Mouse (Mus musculus) heart, embryonic 11.5 days (tissue): ENCODE data around the gene Grin2b. TPM values are rescaled to one million over a fixed set of nuclear protein-coding genes. Genes with fewer than 3 reads are reported as not detected.

Experiments used
- ATAC-seq: fragments of 200-750 bp; cut with Nextera tagmentation; replicated peaks from 2 replicates; pipeline ENCODE4 v1.8.0; 2017; ENCODE audit warnings: moderate library complexity; ENCODE audit not compliant: insufficient number of reproducible peaks, low FRiP score, low TSS enrichment
- H3K27ac ChIP-seq: fragments of 300-500 bp; sonication (generic); 2 replicates; pipeline ENCODE4 v1.5.1; 2014; ENCODE audit warnings: mild to moderate bottlenecking, low read depth, low read length
- H3K27me3 ChIP-seq: fragments of 300-500 bp; sonication (generic); 2 replicates; pipeline ENCODE4 v1.6.1; 2014; ENCODE audit warnings: mild to moderate bottlenecking, low read length, mixed read lengths; ENCODE audit not compliant: control insufficient read depth, insufficient read depth
- H3K36me3 ChIP-seq: fragments of 300-500 bp; sonication (generic); 2 replicates; pipeline ENCODE4 v1.6.1; 2014; ENCODE audit warnings: mild to moderate bottlenecking, low read length, moderate library complexity, mixed read lengths; ENCODE audit not compliant: control insufficient read depth, insufficient read depth
- H3K4me1 ChIP-seq: fragments of 300-500 bp; sonication (generic); 2 replicates; pipeline ENCODE4 v1.6.1; 2014; ENCODE audit warnings: low read length; ENCODE audit not compliant: control insufficient read depth, insufficient read depth
- H3K4me2 ChIP-seq: fragments of 300-500 bp; sonication (generic); 2 replicates; pipeline ENCODE4 v1.6.1; 2014; ENCODE audit warnings: mild to moderate bottlenecking, moderate library complexity
- H3K4me3 ChIP-seq: fragments of 300-500 bp; sonication (generic); 2 replicates; pipeline ENCODE4 v1.5.1; 2014; ENCODE audit warnings: low read depth, low read length
- H3K9ac ChIP-seq: fragments of 300-500 bp; sonication (generic); 2 replicates; pipeline ENCODE4 v1.6.1; 2014; ENCODE audit warnings: mild to moderate bottlenecking, low read depth, low read length, moderate library complexity
- H3K9me3 ChIP-seq: fragments of 300-500 bp; sonication (generic); replicated peaks from 2 replicates; pipeline ENCODE4 v1.6.1; 2016; ENCODE audit warnings: low read length; ENCODE audit not compliant: control insufficient read depth
- WGBS: fragments of 180-500 bp; shearing (Covaris S2); extraction: QIAGEN DNeasy Blood & Tissue Kit; methylation state at CpG from one replicate; pipeline ENCODE4 v1.1.7; 2014; ENCODE audit not compliant: insufficient replicate concordance; 5-methylcytosine and 5-hydroxymethylcytosine counted together
- polyA plus RNA-seq: library from polyadenylated mRNA; unstranded; fragments of >200 nt; fragmentation: Nextera tagmentation; extraction: Ambion mirVana; gene quantifications from 2 replicates; pipeline ENCODE4 v1.2.1, GENCODE M21; 2014

Grin2b gene
- polyA plus RNA-seq, 1 experiment from 2014 or later = 0.04 TPM

GRCm38 (mm10) chr6:136079991-136080734, 93.1 kb downstream of the Grin2b start:
- H3K27me3 ChIP-seq = no peaks in the 10 kb centered on the region; the same call in 1 of the 2 replicates
- 79% methylated on average over 17 of the region's 17 CpGs for WGBS
- H3K36me3 ChIP-seq = no peaks in the 10 kb centered on the region
- H3K4me2 ChIP-seq = no peak overlapping the region
- no peak overlapping the region for H3K9ac ChIP-seq
- H3K9me3 ChIP-seq = no peaks in the 10 kb centered on the region
- no peak overlapping the region for H3K4me3 ChIP-seq
- no peak for ATAC-seq
- no peak overlapping the region for H3K27ac ChIP-seq
- no peaks in the 10 kb centered on the region for H3K4me1 ChIP-seq

DNA sequence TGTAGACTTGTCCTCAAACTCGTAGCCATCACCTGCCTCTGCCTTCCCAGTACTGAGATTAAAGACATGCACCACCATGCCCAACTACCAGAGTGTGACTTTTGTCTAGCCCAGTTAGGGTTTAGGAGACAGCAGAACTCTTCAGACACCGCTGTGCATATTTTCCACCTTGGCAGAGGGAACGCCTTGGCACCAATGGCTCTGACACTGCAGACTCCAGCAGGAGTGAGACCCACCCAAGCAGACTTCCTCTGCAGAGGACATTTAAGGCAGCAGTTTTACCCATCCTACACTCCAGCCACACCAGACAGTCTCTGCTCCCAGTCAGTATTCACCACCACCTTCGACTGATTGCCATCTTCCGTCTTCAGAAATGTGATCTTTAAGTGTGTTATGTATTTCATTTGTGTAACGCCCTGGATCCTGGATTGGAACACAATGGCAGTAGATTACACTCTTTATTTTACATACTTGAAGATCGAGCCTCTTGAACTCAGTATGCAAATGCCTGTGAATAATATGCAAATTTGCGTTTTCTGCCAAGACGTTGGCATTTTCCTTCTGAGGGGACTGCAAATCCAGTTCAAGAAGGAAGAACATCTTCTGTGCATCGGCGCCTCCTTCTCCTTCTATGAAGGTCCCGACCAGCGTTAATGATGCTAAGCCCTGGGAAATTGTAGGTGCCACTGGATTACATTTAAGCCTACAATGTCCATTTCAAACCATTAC, 100.8 kb downstream of the Grin2b start:
- no peak overlapping the region for H3K9ac ChIP-seq
- no peaks in the 10 kb centered on the region; the same call in 1 of the 2 replicates for H3K27me3 ChIP-seq
- WGBS = 84% methylated on average over 13 of the region's 13 CpGs
- no peak overlapping the region for H3K4me3 ChIP-seq
- H3K36me3 ChIP-seq = no peaks in the 10 kb centered on the region
- no peak overlapping the region for H3K27ac ChIP-seq
- H3K9me3 ChIP-seq = no peaks in the 10 kb centered on the region
- no peak for ATAC-seq
- H3K4me2 ChIP-seq = no peak overlapping the region
- no peaks in the 10 kb centered on the region for H3K4me1 ChIP-seq

DNA sequence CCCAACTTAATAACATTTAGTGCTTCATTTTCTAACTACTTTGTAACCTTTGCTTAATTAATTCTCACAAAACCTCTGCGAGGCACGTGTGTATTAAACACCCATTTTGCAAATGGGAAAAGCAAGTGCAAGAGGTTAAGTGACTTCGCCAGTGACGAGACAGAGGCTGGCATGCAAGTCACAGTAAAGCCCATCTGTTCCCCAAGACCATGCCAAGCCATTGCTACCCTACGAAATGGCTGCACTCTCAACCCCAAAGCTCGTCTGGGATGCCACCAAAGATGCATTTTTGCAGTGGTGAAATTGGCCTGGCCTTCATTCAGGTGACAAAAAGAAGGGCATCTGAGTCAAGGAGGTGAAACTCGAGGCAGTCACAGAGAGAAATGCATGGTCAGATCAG, 103.2 kb downstream of the Grin2b start:
- Histone ChIP-seq H3K27me3 (no peaks in the 10 kb centered on the region), H3K9me3 (no peaks in the 10 kb centered on the region), H3K4me1 (no peaks in the 10 kb centered on the region), H3K4me3 (no peak overlapping the region), H3K4me2 (no peak overlapping the region), H3K9ac (no peak overlapping the region), H3K36me3 (no peaks in the 10 kb centered on the region), H3K27ac (no peak overlapping the region)
- ATAC-seq = no peak
- 76% methylated on average over 7 of the region's 7 CpGs for WGBS

DNA sequence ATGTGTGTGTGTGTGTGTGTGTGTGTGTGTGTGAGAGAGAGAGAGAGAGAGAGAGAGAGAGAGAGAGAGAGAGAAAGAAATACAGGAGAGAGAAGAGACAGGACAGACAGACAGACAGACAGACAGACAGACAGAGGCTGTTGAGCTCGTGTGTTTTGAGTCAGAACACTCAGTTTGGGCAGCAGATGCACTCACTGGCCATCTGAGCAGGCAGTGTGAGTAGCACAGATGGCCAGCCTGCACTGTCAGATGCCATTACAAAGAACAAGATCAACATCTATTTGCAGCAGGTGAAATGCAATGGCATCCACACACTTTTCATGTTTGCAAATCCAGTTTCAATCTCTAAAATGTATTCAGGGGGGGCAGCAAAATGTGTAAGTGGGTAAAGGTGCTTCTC, 120.0 kb downstream of the Grin2b start:
- Histone ChIP-seq H3K27ac (no peak overlapping the region), H3K36me3 (no peaks in the 10 kb centered on the region), H3K9ac (no peak overlapping the region), H3K4me3 (no peak overlapping the region), H3K4me2 (no peak overlapping the region), H3K4me1 (no peaks in the 10 kb centered on the region), H3K9me3 (no peaks in the 10 kb centered on the region), H3K27me3 (no peaks in the 10 kb centered on the region)
- 33% methylated on average over 1 of the region's 1 CpGs for WGBS
- ATAC-seq = no peak

GRCm38 (mm10) chr6:136050346-136050745, 123.0 kb downstream of the Grin2b start:
- Histone ChIP-seq H3K9ac (no peak overlapping the region), H3K9me3 (no peaks in the 10 kb centered on the region), H3K36me3 (no peaks in the 10 kb centered on the region), H3K4me1 (no peaks in the 10 kb centered on the region), H3K27me3 (no peaks in the 10 kb centered on the region), H3K27ac (no peak overlapping the region), H3K4me3 (no peak overlapping the region), H3K4me2 (no peak overlapping the region)
- WGBS = 42% methylated on average over 4 of the region's 4 CpGs
- no peak for ATAC-seq

GRCm38 (mm10) chr6:136048084-136048483, 125.2 kb downstream of the Grin2b start:
- Histone ChIP-seq H3K4me3 (no peak overlapping the region), H3K4me1 (no peaks in the 10 kb centered on the region), H3K9ac (no peak overlapping the region), H3K4me2 (no peak overlapping the region), H3K36me3 (no peaks in the 10 kb centered on the region), H3K27me3 (no peaks in the 10 kb centered on the region), H3K9me3 (no peaks in the 10 kb centered on the region), H3K27ac (no peak overlapping the region)
- 83% methylated on average over 2 of the region's 2 CpGs for WGBS
- no peak for ATAC-seq

DNA sequence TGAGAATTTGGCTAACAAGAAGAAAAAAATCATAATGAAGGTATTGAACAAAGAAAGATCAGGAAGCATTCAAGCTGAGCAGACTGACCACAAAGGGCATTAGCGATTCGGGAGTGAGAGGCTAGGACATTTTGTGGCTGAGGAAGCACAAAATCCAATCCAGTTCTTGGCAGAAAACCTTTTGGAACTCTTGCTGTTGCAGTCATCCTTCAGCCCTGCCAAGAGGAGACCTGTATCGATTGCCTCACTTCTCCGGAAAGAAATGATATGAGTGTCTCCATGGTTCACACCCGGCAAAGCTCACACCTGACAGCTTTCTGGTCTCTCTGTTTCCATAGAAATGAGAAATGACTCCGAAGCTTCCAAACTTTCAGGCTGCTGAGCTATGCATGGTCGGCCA, 127.2 kb downstream of the Grin2b start:
- ATAC-seq = no peak
- Histone ChIP-seq H3K9me3 (no peaks in the 10 kb centered on the region), H3K4me1 (no peaks in the 10 kb centered on the region), H3K36me3 (no peaks in the 10 kb centered on the region), H3K27ac (no peak overlapping the region), H3K4me3 (no peak overlapping the region), H3K27me3 (no peaks in the 10 kb centered on the region), H3K4me2 (no peak overlapping the region), H3K9ac (no peak overlapping the region)
- 77% methylated on average over 7 of the region's 7 CpGs for WGBS

- Histone ChIP-seq H3K27me3 (no peaks in the 10 kb centered on the region), H3K4me3 (no peak overlapping the region), H3K9ac (no peak overlapping the region), H3K9me3 (no peaks in the 10 kb centered on the region), H3K4me2 (no peak overlapping the region), H3K36me3 (no peaks in the 10 kb centered on the region), H3K4me1 (no peaks in the 10 kb centered on the region), H3K27ac (no peak overlapping the region)
- no peak for ATAC-seq
- 73% methylated on average over 5 of the region's 5 CpGs for WGBS
Measured at GRCm38 (mm10) chr6:136044461-136044860, 128.8 kb downstream of the Grin2b start.
